Mouse (Mus musculus): ENCODE measurements around the gene 2810004N23Rik.

DNA sequence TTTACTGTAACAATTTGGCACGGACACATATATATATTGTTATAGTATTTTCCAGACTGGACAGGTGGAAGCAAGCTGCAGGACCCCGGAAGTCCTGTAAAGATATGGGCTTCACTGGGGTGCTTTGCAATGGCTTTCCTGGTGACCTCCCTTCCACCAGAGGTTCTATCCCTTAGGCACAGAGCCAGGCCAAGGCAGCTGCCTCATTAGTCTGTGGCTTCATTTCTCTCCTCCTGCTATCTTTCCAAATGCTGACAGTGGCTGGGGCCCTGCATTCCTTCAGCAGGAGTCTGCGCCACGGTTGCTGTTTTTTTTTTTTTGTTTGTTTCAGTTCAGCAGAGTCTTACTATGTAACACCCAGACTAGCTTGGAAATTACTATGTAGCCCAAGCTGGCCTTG is 71.2 kb downstream of the 2810004N23Rik start:
- TF ChIP-seq CHD2 (IDR thresholded peaks at IDR 0.05; ENCODE audit: low read length) (no peak), ZMIZ1 (IDR thresholded peaks at IDR 0.05; ENCODE audit: low read depth, low read length) (no peak), GATA1 (IDR thresholded peaks at IDR 0.05; ENCODE audit: low read depth, low read length) (no peak), CHD1 (IDR thresholded peaks at IDR 0.05; ENCODE audit: low read depth, low read length) (no peak), E2F4 (IDR thresholded peaks at IDR 0.05; ENCODE audit: borderline replicate concordance, low read depth, low read length) (no peak), POLR2A (IDR thresholded peaks at IDR 0.05; ENCODE audit: control insufficient read depth in 1 of 2, insufficient read depth in 1 of 2, low read depth in 1 of 2, low read length in 2 of 2, poor library complexity in 1 of 2) (no peak), ZKSCAN1 (IDR thresholded peaks at IDR 0.05; ENCODE audit: low read depth, low read length) (no peak), MAX (IDR thresholded peaks at IDR 0.05; ENCODE audit: low read length) (no peak), EP300 (IDR thresholded peaks at IDR 0.05; ENCODE audit: low read depth in 1 of 2, low read length in 2 of 2) (no peak)

Measured in MEL (cell line).